Mouse (Mus musculus) cerebellum, adult 2 months (tissue): ENCODE data around the gene Anapc10. TPM values are rescaled to one million over a fixed set of nuclear protein-coding genes. Genes with fewer than 3 reads are reported as not detected.
"Not testable (repeated sequence)": the region's sequence is repeated elsewhere in the genome, so short reads cannot be mapped to it uniquely, and the experiment has no call there.

Source experiments
- DNase-seq, 2 experiments: peaks; one replicate each; pipeline ENCODE4 v3.0.0; 2021
- H3K27ac ChIP-seq: fragments of 200-500 bp; 2 replicates; pipeline ENCODE4 v1.5.1; 2012; ENCODE audit warnings: low read length, control low read depth, inconsistent platforms; ENCODE audit not compliant: insufficient read depth
- H3K27me3 ChIP-seq: fragments of 200-500 bp; 2 replicates; pipeline ENCODE4 v1.6.1; 2012; ENCODE audit warnings: inconsistent platforms, mild to moderate bottlenecking, low read length, moderate library complexity; ENCODE audit not compliant: control insufficient read depth, insufficient read depth
- H3K4me1 ChIP-seq: fragments of 200-500 bp; 2 replicates; pipeline ENCODE4 v1.6.1; 2011; ENCODE audit warnings: low read length; ENCODE audit not compliant: control insufficient read depth, insufficient read depth
- H3K4me3 ChIP-seq: fragments of 200-500 bp; replicated peaks from 2 replicates; pipeline ENCODE3; 2011; ENCODE audit warnings: mild to moderate bottlenecking, low read depth, low read length, control low read depth; ENCODE audit not compliant: insufficient read depth
- CTCF ChIP-seq: fragments of 200-500 bp; IDR thresholded peaks from 2 replicates; pipeline ENCODE4 v1.5.1; 2011; ENCODE audit warnings: low read depth, mild to moderate bottlenecking, control low read depth, low read length, moderate library complexity, borderline replicate concordance; ENCODE audit not compliant: insufficient read depth
- POLR2A ChIP-seq: fragments of 200-500 bp; IDR thresholded peaks from 2 replicates; pipeline ENCODE4 v1.6.1; 2011; ENCODE audit warnings: low read length, control low read depth, borderline replicate concordance; ENCODE audit not compliant: insufficient read depth
- WGBS: fragments of 180-500 bp; shearing (Covaris S2); methylation state at CpG from one replicate; pipeline ENCODE4 v1.1.7; 2018; 5-methylcytosine and 5-hydroxymethylcytosine counted together
- polyA plus RNA-seq: library from polyadenylated mRNA; depleted of rRNA; stranded (reverse); fragments of >200 nt; gene quantifications from 2 replicates; pipeline ENCODE4 v1.2.3, GENCODE M21; 2012; rRNA removed

Gene Anapc10
- polyA plus RNA-seq, 1 experiment, result 8.9 TPM

DNA sequence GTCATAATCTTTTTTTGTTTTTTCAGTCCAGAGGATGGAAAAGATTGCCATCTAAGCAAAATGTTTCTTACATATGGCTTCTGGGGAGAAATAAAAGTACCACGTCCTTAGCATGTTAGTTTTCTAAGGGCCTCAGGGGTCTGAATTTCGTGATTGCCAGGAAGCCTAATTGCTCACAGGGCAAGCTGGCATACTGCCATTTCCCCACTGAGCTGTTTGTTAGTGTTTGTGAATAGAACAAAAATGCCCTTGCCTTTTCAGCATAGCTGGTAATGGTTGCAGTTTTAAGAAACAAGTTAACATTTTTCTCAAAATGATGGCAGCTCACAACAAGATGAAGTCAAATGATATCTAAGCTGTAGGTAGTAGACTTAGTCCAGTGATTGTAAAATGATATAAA is 38.7 kb downstream of the Anapc10 start:
- TF ChIP-seq CTCF, result no peak
- no peak for TF ChIP-seq POLR2A
- WGBS, result 9% methylated on average over 2 of the region's 2 CpGs

DNA sequence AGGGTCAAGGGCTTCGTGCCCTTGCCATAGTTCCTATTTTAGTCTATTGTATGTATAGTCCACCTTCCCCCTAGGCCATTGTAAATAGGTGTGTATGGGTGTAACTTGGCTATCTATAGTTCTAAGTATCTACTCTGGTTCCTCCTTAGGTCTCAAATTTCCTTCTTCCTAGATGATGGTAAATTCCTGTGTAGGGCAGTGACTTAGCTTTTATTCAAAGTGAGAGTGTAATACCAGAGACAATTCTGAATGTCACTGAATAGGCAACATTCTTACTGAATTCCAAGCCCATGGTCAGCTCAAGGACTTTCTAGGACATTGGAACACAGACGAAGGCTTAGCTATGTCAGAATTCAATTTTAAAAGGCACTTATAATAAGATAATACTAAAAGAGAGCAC is 83.3 kb downstream of the Anapc10 start:
- H3K4me1 ChIP-seq, H3K4me3 ChIP-seq, DNase-seq, H3K27me3 ChIP-seq, H3K27ac ChIP-seq: not testable (repeated sequence)
- 84% methylated on average over 2 of the region's 2 CpGs for WGBS

More for the DNA sequence above, 38.7 kb downstream of the Anapc10 start:
- H3K27me3 ChIP-seq, result no peaks in the 10 kb centered on the region
- H3K4me1 ChIP-seq, result peaks cover 3% of the 10 kb centered on the region; the same call in 1 of the 2 replicates
- H3K27ac ChIP-seq, result no peak overlapping the region
- peak in 1 of 2 experiments; percentile 31 for DNase-seq
- H3K4me3 ChIP-seq, result no peak overlapping the region

DNA sequence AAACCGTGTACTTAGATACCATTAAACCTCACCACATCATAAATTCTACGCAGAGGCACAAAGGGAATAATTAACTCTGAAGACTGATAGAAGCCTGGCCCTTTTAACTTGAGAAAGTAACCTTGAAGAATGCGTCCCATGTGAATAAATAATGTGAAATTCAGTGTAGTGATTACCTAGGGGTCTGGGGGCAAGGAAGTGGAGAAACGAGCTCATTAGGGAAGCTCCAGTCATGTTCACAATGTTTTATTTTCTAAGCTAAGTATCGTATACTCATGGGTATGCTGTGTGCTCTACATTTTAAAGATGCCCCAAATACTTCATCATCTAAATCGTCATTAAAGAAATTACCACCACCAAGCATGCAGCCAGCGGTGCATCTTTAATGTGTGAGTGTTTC is 85.1 kb downstream of the Anapc10 start:
- no peak overlapping the region for H3K4me3 ChIP-seq
- H3K27me3 ChIP-seq, result no peaks in the 10 kb centered on the region
- TF ChIP-seq CTCF, result no peak
- TF ChIP-seq POLR2A, result no peak
- no peak for DNase-seq
- no peak overlapping the region for H3K27ac ChIP-seq
- no peaks in the 10 kb centered on the region for H3K4me1 ChIP-seq
- WGBS, result 92% methylated on average over 7 of the region's 7 CpGs

DNA sequence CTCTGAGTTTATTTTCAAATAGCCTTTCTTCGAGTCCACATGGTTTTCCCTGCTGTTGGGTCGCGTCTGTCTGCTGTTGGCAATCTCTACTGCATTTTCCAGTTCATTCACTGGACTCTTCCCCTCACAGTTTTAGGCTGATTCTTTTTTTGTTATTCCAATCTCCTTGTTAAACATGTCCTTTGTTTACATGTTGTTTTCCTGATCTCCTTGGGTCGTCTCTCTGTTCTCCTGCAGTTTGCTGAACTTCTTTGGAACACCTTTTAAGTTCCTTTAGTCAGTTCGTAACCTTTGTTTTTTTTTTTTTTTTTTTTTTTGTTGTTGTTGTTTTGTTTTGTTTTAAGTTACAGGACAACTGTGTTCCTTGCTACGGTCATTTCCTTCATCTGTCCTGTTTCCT is 92.9 kb downstream of the Anapc10 start:
- 77% methylated on average over 6 of the region's 6 CpGs for WGBS

DNA sequence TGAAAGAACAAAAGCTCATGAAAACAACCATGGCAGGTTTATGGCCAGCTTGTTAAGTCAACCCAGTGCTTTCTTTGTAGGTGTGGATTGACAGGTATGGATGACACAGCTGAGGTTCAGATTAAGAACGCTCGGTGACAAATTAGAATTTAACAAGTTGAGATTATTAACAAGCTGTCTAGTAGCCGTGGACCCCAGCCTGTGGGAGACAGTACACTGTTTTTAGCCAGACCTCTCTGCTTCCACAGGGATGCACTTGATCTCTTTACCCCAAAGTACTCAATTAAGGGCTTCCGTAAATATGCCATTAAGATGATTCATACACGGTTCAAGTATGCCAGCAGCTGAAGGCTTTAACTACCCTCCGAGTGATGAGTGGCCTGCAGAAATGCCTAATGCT is 95.4 kb downstream of the Anapc10 start:
- no peak for DNase-seq
- H3K27ac ChIP-seq, result no peak overlapping the region
- no peak for TF ChIP-seq CTCF
- no peak for TF ChIP-seq POLR2A
- no peak overlapping the region for H3K4me3 ChIP-seq
- H3K27me3 ChIP-seq, result no peaks in the 10 kb centered on the region
- 76% methylated on average over 6 of the region's 6 CpGs for WGBS
- no peaks in the 10 kb centered on the region for H3K4me1 ChIP-seq

More for the DNA sequence above, 92.9 kb downstream of the Anapc10 start:
- Histone ChIP-seq H3K4me1 (no peaks in the 10 kb centered on the region), H3K4me3 (no peak overlapping the region), H3K27me3 (no peaks in the 10 kb centered on the region), H3K27ac (no peak overlapping the region)
- TF ChIP-seq CTCF (no peak), POLR2A (no peak)
- no peak for DNase-seq

DNA sequence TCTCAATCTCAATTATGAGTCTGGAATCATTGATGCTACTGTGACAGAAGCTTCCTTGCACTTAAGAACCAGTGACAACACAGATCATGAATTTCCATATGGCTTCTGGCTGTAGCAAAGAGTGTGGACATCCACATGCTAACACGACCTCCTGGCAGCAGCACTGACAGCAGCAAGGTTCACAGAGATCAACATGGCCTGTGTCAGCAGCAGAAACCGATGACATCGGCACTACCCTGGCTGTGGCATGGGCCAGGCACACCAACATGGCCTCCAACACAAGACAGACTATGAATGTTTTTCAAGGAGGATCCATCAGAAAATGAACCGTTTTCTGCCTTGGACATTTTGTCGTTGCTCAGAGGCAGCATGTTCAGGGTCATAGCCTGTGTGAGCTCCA is 114.9 kb downstream of the Anapc10 start:
- Histone ChIP-seq H3K4me3 (no peak overlapping the region), H3K4me1 (no peaks in the 10 kb centered on the region), H3K27me3 (no peaks in the 10 kb centered on the region), H3K27ac (no peak overlapping the region)
- DNase-seq, result no peak
- TF ChIP-seq CTCF, result no peak
- TF ChIP-seq POLR2A, result no peak
- 80% methylated on average over 5 of the region's 5 CpGs for WGBS

Other genes with a start within 250 kb of the Anapc10 start
- gene Otud4, start 72.2 kb upstream of the Anapc10 start, polyA plus RNA-seq, result 23.6 and 25.0 TPM in 2 replicates
- gene Abce1, start 80 bp upstream of the Anapc10 start, polyA plus RNA-seq, result 47.4 and 47.8 TPM in 2 replicates